Mouse (Mus musculus) layer of hippocampus, adult 2 months (tissue): ENCODE results near the gene Chd9. TPM values are rescaled to one million over a fixed set of nuclear protein-coding genes. Genes with fewer than 3 reads are reported as not detected.

Experiments used
- DNase-seq, 2 experiments: peaks; one replicate each; pipeline ENCODE4 v3.0.0; 2022; ENCODE audit warnings: low spot score in 2 of 2
- H3K27ac ChIP-seq: fragments of 200-600 bp; 2 replicates; pipeline ENCODE4 v1.8.1; 2022
- H3K4me3 ChIP-seq: fragments of 200-600 bp; 2 replicates; pipeline ENCODE4 v1.8.1; 2022; ENCODE audit warnings: mild to moderate bottlenecking
- CTCF ChIP-seq: fragments of 200-600 bp; conservative IDR thresholded peaks from 2 replicates; pipeline ENCODE4 v1.8.1; 2022; ENCODE audit warnings: antibody characterized with exemption, mild to moderate bottlenecking, moderate library complexity
- total RNA-seq, 2 experiments: library from RNA; stranded (reverse); gene quantifications; 2 replicates each; pipeline ENCODE4 v1.2.3; 2021

The Chd9 gene
- total RNA-seq, 2 experiments from 2014 or later: 254 to 256 TPM

- Histone ChIP-seq H3K27ac (no peak overlapping the region), H3K4me3 (no peak overlapping the region)
- DNase-seq: no peak
- TF ChIP-seq CTCF: peak; percentile 66
Observed at GRCm38 (mm10) chr8:91034417-91034816, 206.3 kb downstream of the Chd9 start.

DNA sequence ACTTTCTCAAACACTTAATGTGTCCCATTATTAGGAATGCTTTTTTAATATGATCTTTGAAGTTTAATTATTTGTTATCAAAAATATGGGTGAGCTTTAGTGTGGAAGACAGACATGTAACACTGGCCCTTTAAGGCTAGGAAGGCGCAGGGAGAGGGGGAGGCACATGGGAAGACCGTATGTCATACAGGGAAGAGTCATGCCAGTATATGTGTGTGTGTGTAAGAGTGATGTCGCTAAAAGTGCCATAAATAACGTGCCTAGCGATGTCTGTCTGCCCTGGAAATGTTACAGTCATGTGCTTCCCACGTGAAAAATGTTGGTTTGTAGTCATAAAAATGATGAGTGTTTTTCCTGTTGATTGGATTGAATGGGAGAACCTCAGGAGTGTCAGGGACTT, 208.8 kb downstream of the Chd9 start:
- Histone ChIP-seq H3K4me3 (no peak overlapping the region), H3K27ac (no peak overlapping the region)
- no peak for DNase-seq
- no peak for TF ChIP-seq CTCF

GRCm38 (mm10) chr8:91038637-91039036, 210.5 kb downstream of the Chd9 start:
- Histone ChIP-seq H3K4me3 (no peak overlapping the region), H3K27ac (no peak overlapping the region)
- no peak for DNase-seq
- TF ChIP-seq CTCF: no peak

DNA sequence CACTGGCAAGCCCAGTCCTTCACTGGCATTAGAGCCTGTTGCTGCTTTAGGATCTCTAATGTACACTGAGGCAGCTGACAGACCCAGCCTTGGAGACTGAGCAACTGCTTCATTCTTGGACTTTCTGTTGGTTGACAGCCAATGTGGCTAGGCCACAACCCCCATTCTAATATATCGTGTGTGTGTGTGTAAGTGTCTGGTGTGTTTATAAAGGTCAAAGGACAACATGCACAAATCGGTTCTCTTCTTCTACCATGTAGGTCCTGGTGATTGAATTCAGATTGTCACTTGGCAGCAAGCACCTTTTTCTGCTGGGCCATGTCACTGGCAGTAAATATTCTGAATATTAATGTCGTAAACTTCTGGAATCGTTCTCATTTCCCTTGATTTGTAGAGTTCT, 218.2 kb downstream of the Chd9 start:
- H3K4me3 ChIP-seq: no peak overlapping the region
- no peak for TF ChIP-seq CTCF
- no peak overlapping the region for H3K27ac ChIP-seq
- no peak for DNase-seq

DNA sequence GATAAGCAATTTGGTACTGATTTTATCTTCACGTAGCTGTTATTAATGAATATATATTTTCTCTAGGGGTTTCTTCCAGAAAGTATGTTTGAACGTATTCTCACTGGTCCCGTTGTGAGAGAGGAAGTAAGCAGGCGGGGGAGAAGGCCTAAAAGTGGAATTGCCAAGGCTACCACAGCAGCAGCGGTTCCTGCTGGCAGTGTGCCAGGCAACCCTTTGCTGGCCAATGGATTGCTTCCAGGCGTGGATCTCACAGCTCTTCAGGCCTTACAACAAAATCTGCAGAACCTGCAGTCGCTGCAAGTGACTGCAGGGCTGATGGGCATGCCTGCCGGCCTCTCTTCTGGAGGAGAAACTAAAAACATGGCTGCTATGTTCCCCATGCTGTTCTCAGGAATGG, 222.9 kb downstream of the Chd9 start:
- no peak for TF ChIP-seq CTCF
- DNase-seq: peak; percentile 50 to 58
- H3K27ac ChIP-seq: peak overlapping the region; percentile 54
- H3K4me3 ChIP-seq: no peak overlapping the region

DNA sequence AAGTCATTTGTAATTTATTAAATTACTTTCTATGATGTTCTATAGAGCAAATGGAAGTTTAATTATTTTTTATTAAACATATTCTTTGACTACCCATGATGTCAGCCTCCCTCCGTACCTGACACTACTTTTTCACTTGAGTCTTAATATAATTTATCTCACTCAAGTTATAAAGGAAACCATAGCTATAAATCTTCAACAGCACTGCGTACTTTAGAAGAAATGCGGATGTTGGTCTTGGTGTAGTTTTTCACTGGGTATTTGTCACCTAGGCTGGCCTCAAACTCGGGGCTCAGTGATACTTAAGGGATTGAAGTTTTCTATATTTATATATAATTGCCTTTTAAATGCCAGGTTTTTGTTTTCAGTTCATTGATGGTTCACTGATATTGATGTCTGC, 226.3 kb downstream of the Chd9 start:
- Histone ChIP-seq H3K4me3 (no peak overlapping the region), H3K27ac (no peak overlapping the region)
- no peak for TF ChIP-seq CTCF
- no peak for DNase-seq

GRCm38 (mm10) chr8:91056848-91057247, 228.7 kb downstream of the Chd9 start:
- TF ChIP-seq CTCF: no peak
- Histone ChIP-seq H3K27ac (no peak overlapping the region), H3K4me3 (no peak overlapping the region)
- DNase-seq: no peak

DNA sequence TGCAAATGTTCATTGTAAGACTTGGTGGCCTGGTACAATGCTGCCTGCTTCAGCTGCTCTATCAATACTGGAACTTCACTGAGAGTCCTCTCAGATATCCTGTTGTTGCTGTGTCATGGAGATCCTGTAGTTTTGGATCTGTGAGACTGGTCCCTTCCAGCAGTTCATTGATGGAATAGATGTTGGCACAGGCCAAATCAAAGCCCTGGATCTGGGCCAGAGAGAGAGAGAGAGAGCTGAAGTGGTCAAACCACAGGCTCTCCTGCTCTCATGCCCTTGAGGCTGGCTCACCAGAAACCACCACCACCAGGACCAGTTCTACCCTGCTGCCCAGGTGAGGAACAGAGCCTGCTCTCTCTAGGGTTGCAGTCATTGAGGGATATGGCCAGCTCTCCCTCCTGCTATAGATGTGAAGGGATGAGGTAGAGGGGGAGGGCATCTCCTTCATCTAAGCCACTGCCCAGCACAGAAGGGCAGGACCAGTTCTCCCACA, 231.0 kb downstream of the Chd9 start:
- no peak for TF ChIP-seq CTCF
- no peak for DNase-seq
- 0 out of 2 replicates have a peak overlapping the region, but pooled peaks have one; percentile 1 for H3K27ac ChIP-seq
- H3K4me3 ChIP-seq: no peak overlapping the region

DNA sequence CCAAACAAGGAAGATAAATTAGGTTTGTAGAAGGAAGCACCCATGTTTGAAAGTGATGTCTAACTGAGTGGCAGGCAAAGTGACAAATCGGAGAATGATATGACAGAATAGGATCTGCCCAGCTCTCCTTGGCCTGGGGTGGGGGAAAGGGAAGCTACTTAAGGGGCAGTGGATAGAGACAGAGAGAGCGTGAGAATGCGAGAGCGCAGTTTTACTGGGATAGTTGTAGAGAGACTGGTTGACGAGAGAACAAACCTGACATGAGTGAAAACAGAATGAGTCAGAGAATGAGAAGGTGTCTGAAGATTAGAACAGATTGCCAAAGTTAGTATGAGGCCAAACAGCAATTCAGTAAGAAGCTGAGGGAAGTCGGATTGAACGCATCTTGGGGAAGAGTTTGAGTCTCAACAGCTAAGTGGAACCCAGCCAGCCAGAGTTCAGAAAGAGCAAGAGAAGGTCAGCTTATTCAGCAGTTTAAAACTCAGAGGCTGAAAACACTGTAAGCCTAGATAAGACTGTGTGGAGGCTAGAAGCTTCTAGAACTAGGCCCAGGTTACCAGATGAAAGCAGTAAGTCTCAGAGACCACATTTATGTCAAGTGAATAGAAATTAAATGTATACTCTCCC, 231.8 kb downstream of the Chd9 start:
- TF ChIP-seq CTCF: no peak
- DNase-seq: no peak
- H3K27ac ChIP-seq: no peak overlapping the region
- no peak overlapping the region for H3K4me3 ChIP-seq

DNA sequence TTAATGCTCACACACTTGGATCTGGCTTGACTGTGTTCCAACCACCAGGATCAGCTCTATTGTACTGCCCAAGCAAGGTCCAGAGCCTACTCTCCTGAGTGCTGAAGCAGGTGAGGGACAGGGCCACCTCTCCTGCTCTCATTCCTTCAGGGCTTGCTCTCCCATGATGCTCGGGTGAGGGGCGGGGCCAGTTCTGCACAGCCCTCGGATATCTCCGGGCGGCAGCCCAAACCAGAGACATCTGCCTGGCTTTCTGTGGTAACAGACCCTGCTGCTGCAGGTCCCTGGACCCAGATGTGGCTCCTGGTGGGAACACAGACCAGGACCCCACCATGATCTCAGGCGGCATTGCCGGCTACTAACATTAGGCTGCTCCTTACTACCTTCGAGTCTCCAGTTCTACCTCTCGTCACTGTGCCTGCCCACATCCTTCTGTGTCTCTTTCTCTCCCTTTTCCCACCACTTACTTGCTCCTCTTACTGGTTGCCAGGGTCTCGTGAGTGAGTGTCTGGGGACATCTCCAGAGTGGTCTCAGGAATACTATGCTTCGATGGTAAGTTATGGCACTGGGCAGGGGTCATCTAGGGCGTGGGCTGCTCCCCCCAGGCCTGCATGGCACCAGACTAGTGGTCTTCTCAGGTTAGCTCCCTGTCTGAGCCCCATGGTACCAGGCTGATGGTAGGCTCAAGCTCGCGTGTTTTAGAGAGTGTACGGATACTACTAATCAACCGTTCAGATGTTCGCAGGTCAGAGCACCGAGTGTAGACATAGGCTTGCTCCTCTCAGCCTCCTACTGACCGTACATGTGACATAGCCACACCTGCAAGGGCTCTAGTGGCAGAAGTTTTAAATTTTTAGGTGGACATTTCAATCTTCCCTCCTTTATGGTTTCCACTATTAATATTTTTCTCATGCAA, 232.7 kb downstream of the Chd9 start:
- TF ChIP-seq CTCF: no peak
- Histone ChIP-seq H3K27ac (no peak overlapping the region), H3K4me3 (no peak overlapping the region)
- DNase-seq: no peak

- H3K27ac ChIP-seq: no peak overlapping the region
- H3K4me3 ChIP-seq: no peak overlapping the region
- no peak for TF ChIP-seq CTCF
- no peak for DNase-seq
Observed at GRCm38 (mm10) chr8:91065179-91065578, 237.0 kb downstream of the Chd9 start.

DNA sequence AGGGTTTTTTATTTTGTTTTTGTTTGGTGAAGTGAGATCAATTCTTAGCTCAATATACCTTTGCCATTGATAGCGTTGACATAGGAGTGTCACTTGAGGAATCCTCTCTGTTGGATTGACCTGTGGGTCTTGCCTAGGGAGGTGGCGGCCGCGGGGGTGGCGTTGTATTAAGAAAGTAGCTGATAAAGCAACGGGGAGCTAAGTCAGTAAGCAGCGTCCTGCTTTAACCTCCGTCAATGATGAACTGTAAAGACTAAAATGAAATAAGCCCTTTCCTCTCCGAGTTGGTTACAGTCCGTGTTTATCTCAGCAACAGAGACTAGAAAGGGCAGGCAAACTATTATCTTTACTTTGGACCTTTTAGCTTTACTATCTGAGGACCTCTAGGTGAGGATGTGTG, 241.3 kb downstream of the Chd9 start:
- peak overlapping the region; percentile 92 for H3K27ac ChIP-seq
- no peak for DNase-seq
- peak overlapping the region; percentile 87 for H3K4me3 ChIP-seq
- no peak for TF ChIP-seq CTCF

DNA sequence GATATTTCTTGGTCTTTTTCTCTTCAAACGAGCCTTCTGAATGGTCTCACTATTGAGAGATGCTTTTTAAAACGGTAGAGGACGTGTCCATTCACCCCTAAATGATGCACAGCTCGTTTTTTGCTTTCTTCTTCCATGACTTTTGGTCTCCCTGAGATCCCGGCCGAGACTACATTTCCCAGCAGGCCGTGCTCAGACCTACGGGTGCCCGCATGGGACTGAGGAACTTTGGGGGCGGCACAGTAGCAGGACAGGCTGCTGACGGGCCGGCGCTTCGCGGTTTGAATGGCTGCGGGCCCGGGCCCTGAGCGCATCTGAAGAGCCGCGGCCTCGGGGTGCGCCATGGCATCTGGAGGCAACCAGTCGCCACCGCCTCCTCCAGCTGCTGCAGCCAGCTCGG, 241.7 kb downstream of the Chd9 start, which contains the start of gene Rbl2:
Rbl2 (plus strand) TSS at position 224 of the 400 bp plus-strand sequence.
- peak within 1 kb of the TSS; percentile 92 for H3K27ac ChIP-seq
- 0 out of 2 replicates have a peak, but pooled peaks have one; percentile 8 for TF ChIP-seq CTCF
- DNase-seq: peak; percentile 96 to 97
- peak within 1 kb of the TSS; percentile 87 for H3K4me3 ChIP-seq
